Mouse (Mus musculus) 3134 (cell line): Measurements from ENCODE around the gene Slc45a2.
A peak's percentile ranks its signal among the peaks of the same experiment; 100 is the strongest.

ENCODE experiments used
- DNase-seq: peaks from one replicate; pipeline ENCODE4 v3.0.0-alpha.2; 2011; ENCODE audit warnings: low spot score; ENCODE audit not compliant: insufficient read length; ENCODE audit errors: extremely low read depth

Slc45a2 gene

DNA sequence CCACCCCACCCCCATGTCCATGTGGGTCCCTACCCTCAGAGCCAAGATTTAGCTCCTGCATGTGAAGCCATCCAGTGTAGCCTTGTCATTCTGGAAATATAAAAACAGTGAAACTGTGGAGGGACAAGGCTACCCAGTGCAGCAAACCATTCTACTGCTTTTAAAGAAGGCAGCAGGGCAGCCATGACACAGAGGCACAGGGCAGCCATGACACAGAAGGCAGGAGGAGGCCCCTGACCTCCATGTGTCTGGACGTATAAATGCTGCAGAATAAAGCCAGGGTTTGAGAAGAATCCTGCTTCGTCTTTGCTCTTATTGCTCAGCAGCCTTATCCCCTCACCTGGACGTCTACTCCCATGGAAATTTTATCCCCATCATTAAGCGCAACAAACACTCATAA is 3.3 kb downstream of the Slc45a2 start:
- no peak for DNase-seq

DNA sequence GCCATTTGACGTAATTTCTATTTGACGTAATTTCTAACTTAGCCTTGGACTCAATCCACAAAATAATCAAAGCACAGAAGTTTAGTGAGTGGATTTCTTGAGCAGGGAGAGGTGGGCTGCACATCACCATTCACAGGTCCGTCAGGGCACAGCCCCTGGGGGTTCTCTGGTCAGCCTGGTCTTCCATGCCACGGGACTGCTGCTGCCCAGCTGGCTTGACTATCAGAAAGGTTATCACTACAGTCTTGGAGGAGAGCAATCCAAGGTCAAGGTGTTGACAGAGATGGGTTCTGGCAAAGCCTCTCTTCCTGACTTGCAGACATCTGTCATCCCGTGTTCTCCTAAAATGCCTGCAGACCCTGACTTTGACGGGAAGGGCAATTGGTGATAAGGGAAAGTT is 4.1 kb downstream of the Slc45a2 start:
- DNase-seq: no peak

DNA sequence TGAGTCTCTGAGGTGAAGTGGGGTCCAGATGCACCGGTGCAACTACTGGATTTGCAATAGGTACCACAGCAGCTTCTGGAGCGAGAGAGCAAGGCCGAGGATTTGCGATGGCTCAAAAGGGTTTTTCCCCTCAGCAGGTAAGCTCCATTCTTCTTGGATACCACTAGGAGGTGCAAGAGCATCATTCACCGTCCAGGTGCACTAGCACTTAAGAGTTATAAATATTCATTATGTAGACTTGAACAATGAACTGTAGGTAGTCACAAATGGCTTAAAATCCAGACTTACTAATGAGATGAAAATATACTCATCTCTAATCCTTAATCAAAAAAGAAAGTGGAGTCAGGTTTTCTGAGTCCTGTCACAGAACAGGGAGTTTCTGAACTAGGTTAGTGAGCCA is 8.2 kb downstream of the Slc45a2 start:
- DNase-seq: no peak

DNA sequence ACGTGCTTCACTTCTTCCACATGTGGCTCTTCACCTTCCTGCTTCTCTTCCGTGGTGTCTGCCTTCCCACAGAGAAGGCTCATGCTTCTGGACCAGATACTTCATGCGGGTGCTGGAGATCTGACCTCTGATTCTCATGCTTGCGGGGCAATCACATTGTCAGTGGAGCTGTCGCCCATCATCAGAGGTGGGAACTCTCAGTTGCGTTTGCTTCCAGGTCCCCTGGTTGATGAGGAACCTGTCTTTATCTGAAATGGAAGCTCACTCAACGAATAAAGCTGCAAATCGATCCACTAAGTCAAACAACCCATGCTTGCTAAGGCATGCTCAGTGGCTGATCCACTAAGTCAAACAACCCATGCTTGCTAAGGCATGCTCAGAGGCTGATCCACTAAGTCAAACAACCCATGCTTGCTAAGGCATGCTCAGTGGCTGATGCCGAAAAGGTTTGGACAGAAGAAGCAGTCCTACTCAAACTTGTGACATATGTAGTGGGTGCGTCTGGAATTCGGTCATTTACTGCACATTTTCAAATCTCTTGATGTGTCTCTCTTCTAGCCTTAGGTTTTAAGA is 10.5 kb downstream of the Slc45a2 start:
- no peak for DNase-seq

DNA sequence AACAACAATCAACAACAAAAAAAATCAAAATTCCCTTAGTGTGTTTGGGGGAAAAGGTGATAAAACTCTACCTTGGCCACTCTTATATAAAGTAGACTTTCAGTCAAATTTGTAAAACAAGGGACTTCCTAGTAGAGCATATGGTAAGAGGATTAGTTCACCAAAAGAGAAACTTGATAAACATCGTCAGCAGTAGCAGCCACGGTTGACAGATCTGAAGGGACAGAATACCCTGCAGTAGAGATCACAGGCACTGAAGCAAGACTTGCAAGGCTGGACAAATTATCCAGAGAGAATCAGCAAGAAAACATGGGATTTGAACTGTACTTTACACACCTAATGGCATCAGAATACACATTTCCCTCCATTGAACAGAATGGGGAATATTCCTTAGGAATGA is 14.4 kb downstream of the Slc45a2 start:
- no peak for DNase-seq

DNA sequence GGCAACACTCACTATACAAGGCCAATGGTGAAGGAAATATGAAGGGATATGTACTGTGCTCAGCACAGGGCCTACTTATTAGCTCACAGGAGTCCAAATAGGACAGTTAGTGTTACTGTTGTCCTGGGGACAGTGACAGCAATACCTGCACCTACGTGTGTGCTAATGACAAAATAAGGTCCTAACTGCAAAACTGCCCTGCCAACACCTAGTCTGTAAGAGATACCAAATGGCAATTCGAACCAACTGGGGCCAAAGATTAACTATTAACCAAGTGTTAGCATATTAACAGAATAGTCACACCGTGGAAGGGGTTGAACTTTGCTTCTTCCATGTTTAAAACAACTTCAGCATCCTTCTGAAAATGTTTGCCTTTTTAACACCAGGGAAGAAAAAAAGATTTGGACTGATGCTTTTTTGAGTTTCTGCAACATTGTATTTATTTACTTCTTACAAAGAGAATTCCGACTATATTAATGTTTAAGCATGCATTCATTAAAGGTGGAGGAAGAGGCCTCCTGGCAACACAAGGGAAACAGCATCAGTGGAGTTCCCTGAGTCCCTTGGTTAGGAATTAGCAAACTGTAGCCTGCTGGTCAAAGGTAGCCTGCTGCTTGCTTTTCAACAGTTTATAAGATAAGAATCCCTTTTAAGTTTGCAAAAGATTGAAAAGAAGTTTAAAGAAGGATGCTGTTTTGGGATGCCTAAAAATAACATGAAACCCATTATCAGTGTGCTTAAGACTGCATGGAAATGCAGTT is 26.5 kb downstream of the Slc45a2 start:
- DNase-seq: no peak

DNA sequence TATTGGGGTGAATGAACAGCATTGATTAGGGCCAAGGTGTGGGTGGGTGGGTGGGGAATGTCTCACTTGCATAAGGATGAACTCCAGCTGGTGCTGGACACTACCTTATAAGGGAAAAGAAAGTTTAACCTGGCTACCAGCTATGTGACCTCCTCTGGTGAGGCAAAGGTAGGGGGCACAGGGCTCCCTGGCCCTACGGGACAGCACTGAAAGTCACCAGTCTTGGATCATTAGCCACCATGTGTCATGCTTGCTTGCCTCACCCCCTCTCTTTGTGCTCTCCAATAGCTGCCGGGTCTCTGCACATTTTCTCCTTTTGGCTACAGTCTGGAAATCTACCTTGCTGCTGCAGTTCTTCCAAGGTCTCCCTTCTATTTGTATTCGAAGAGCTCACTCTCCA is 29.7 kb downstream of the Slc45a2 start:
- DNase-seq: no peak

DNA sequence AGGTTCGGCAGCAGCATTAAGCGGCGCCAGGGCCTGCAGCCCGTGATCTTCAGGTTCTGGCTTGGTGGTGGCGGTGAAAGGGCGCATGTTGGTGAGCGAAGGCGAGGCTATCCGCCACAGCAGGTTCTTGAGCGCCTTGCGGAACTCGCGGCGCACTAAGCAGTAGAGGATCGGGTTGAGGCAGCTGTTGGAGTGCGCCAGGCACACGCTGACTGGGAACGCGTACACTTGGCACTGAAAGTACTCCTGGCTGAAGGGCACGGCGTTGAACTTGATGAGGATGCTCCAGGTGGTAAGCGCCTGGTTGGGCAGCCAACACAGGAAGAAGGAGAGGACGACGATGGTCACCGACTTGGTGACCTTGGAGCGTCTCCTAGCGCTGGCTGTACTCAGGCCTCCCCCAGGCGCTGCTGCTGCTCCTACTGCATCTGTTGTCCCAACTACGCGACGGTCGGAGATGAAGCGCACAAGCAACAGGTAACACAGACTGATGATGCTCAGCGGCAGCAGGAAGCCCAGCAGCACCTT is 35.5 kb downstream of the Slc45a2 start:
- no peak for DNase-seq

DNA sequence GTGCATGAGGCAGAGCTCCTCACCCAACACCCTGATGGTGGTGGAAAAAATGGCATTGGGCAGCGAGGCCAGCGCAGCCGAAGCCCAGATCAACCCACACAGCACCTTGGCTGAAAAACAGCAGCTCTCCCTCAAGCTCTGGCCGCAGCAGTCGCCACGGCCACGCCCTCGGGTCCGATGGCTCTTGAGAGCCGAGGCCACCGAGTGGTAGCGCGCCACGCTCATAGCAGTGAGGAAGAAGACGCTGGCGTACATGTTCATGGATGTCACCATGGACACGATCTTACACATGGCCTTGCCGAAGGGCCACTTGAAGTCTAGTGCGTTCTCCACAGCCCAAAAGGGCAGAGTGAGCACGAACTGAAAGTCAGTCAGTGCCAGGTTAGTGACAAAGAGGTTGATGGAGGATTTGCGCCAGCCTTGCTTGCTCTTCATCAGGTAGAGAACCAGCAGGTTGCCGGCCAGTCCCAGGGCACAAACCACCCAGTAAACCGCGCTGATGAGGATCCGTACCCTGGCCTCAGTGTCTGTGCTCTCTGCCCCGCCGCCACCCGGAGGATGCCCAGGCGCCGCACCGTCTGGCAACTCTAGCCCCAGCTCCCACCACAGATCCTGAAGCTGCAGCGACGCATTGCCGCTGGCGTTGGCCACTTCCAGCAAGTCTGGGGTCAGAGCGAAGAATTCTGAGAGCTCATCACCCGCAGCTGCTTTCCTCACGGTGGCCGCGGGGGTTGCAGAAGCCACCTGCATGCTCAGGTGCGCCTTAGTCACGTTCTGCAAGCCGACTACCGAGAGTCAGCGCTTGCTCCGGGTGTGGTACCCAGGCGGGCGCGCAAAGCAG is 36.2 kb downstream of the Slc45a2 start:
- no peak for DNase-seq

DNA sequence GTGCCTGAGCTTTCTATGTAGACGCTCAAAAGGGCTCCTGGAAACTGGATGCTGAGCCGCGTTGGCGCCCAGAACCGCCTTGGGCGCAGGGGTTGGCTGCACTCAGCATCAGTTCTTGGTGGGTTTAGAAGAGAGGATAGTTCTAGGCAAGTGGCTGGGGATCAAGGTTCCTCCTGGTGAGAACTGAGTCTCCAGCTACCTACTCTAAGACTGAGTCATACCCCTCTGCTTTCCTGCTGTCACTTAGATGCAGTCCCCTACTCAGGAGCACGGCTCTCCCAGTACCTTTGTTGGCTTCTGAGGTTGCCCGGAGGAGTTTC is 36.8 kb downstream of the Slc45a2 start:
- no peak for DNase-seq

DNA sequence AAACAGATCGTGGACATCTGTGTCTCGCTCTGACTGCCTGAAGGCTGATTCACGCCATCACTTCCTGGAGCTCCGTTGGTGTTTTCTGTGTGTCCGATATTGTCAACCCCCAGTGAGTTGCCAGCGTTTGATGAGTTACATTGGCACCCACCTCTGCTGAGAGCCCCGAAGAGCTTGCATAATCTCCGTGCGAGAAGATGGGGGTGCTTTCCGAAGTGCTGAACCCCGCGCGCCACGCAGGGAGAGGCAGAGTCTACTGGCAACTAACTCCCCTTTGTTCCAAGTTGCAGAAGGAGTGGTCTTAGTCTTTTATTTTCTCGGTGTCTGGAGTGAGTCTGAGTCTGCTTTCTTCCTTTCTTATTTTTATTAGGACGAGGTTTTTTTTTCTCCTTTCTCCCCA is 37.2 kb downstream of the Slc45a2 start, which contains the start of gene Rxfp3:
Gene Rxfp3, minus strand, starts transcription at position 281 of the 400 bp plus-strand sequence.
- no peak for DNase-seq

DNA sequence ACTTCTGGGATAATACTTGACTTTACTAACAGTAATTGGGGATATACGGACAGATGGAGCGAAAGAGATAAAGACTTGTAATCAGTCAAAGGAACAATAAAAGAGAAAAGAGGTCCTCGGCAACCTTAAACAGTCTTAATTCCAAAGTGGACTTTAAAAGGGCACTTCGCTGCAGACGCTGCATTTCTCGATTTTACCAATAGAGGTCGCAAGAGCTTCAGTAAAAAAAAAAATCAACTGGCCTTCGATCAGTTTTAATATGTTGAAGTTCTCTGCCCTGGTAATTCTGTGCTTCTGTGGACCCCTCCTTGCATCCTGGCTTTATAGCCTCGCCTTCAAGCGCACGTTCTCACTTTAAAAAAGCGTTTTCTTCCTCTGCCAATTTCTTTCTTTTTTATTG is 38.0 kb downstream of the Slc45a2 start:
- no peak for DNase-seq

DNA sequence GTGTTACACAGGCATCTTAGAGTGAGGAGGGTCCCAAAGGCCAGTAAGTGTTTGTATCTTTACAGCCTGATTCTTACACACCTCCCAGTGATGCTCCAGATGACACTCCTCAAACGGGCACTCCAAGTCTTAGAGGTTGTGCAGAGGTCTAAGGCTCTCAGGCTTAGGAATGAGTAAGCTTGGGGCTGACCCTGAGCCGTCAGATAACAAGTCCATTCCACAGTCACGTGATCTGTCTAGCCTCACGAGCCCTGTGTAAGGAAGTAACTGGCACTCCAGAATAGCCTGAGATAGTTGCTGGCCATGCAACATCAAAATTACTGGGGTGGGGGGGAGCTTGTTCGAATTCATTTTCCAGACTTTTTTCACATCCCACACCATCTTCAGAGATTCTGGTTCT is 39.5 kb downstream of the Slc45a2 start:
- DNase-seq: no peak

DNA sequence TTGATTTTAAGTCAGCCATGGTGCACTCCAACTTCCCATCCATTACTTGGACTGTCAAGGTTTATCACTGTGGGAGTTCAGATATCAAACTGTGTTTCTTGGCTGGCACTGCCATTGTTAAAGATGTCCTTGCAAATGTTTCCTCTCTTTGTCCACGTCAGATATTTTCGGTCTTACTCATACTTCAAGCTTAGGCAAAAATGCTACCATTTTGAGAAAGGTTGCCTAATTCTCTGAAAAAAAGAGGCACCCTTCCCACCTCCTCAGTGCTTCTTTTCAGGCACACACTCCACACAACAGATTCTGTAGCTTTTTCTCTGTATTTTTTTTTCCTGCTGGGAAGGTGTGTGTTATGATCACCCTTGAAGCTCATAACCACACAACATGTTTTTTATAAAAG is 40.7 kb downstream of the Slc45a2 start:
- no peak for DNase-seq

DNA sequence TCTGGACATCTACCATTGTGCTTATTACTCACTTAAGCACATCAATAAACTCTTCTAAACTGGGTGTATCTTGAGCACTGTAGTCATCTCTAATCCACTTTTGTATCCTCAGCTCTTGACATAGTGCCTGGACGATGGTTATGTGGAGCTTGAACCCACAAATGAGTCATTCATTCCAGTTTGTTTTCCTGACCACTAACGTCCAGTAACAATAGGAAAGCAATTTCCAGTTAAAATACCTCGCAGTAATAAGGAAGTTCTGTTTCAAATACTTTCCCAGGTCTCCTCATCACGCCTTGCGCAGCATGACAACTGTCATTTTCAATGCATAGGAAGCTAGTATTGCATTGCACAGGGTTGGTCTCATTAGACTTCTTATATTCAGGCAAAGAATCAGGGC is 42.3 kb downstream of the Slc45a2 start:
- no peak for DNase-seq

DNA sequence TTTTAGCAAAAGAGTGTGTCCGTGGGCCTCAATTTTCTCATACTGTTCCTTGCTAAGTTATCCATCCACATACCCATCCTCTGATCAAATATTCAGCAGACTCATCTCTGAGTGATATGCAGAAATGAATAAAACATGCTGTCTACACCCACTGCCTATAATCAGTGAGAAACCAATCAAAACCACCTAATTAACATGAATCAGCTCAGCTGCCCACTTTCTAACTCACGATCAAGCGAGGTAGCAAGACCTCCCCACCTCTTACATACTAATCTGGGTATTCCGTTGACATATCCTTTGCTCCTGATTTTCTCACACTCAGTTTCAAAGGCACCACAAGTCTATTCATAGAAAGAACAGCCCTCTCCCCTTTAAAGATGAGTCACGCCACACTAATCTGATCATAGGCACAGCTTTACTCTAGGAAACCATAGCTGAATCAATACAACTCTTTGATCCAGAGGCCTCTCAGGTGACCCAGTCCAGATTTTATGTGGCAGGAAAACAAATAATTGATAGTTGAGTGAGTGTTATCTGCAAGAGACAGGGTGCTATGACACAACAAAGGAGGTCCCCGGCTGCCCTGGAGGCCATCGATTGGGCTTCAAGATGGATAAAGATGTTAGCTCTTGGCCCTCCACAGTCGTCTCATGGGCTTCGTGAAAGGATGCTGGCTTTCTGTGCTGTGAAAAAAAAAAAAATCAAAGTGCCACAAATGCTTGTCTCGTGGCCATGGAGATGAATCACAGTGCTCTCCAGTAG is 53.3 kb downstream of the Slc45a2 start:
- no peak for DNase-seq

DNA sequence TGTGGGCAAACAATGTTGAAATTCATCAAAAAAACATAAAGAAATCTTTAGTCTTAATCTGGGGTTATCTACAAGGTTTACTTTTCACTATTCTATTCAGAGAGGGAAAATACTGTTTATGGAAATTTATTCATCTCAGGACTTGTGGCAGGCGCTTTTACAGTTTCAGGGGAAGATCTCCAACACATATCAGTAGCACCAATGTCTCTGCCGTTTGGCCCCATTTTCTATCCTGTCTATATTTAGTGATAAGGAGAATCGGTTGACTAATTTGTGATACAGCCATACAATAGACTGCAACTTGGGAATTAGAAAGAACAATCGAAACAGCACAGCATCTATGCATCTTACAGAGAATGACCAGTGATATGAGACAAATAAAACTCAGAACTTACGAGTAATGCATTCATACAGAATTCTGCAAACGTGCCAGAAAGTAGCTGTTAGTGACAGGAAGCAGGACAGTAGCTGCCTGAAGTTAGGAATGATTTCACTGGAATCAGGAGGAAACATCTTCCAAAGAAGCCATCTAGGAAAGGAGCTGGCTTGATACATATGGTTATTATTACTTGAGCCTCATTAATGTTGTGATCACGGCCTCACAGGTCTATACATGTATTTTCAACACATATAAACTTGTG is 54.0 kb downstream of the Slc45a2 start:
- DNase-seq: no peak

DNA sequence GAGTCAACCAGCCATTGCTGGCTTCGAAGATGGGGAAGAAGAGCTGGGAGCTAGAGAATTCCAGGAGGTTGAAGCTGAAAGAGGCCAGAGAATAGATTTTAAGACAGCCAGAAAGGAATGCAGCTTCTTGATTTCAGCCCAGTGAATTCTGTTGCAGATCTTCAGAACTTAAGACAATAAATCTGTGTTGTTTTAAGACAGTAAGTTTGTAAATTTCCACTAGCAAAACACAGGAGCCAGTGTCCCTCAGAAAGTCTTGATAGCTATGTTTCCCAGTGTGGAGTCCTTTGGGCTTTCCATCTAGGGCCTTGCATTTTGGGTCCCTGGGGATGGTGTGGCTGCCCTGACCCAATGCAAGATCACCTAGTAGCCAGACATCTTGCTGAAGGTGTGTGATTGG is 62.4 kb downstream of the Slc45a2 start:
- no peak for DNase-seq

DNA sequence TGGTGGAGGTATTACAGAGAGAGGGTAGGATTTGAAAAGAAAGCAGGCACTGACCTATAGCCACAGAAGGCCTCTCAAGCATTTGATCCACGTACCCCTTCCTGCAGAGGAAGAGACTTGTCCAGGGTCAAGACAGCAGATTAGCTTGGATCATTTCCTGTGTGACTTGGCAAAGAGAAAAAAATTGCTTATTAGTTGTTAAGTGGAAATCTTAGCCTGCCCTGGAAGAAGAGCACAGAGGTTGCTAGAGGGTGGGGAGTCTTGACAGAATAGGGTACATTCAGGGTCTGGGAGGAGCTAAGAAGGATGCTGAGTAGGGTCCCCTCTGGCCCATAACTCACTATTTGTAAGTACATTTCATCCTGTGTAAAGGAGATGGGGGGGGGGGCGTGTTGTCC is 63.6 kb downstream of the Slc45a2 start:
- DNase-seq: peak; percentile 5
